Mouse (Mus musculus): ENCODE results near the gene Trim47.

DNA sequence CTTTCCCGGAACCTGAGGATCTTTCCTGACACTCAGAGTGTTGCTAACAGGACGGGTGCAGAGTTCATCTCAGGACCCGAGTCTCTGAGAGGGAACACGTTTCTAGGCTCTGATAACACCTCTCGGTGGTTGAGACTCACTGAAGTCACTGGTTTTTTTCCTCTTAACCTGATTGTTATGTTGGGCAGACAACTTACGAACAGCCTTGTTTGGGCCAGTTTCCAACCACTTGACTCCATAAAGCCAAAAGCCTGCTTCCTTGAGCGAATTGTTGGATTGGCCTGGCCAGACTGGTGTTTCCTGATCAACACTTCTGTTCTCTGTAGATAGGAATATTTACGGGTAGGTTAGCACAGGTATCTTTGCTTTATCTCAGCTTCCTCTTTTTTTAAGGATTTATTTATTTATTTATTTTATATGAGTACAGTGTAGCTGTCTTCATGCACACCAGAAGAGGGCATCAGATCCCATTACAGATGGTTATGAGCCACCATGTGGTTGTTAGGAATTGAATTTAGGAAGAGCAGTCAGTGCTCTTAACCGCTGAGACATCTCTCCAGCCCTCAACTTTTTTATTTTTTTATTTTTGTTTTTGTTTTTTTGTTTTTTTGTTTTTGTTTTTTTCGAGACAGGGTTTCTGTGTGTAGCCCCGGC lies 38.1 kb downstream of the Trim47 start:
- TF ChIP-seq POLR2A (IDR thresholded peaks at IDR 0.05; ENCODE audit: borderline replicate concordance, extremely low read depth, insufficient read depth, insufficient read length, poor library complexity, severe bottlenecking): no peak
- TF ChIP-seq CTCF (IDR thresholded peaks at IDR 0.05; ENCODE audit: borderline replicate concordance, extremely low read depth, insufficient read depth, insufficient read length): no peak
